Mouse (Mus musculus) cerebellum, adult 2 months (tissue): ENCODE measurements around the gene Fnbp4. TPM values are rescaled to one million over a fixed set of nuclear protein-coding genes. Genes with fewer than 3 reads are reported as not detected.
"Not testable (repeated sequence)": the region's sequence is repeated elsewhere in the genome, so short reads cannot be mapped to it uniquely, and the experiment has no call there.

Source experiments
- DNase-seq, 2 experiments: peaks; one replicate each; pipeline ENCODE4 v3.0.0; 2021
- H3K27ac ChIP-seq: fragments of 200-500 bp; 2 replicates; pipeline ENCODE4 v1.5.1; 2012; ENCODE audit warnings: low read length, control low read depth, inconsistent platforms; ENCODE audit not compliant: insufficient read depth
- H3K27me3 ChIP-seq: fragments of 200-500 bp; 2 replicates; pipeline ENCODE4 v1.6.1; 2012; ENCODE audit warnings: inconsistent platforms, mild to moderate bottlenecking, low read length, moderate library complexity; ENCODE audit not compliant: control insufficient read depth, insufficient read depth
- H3K4me1 ChIP-seq: fragments of 200-500 bp; 2 replicates; pipeline ENCODE4 v1.6.1; 2011; ENCODE audit warnings: low read length; ENCODE audit not compliant: control insufficient read depth, insufficient read depth
- H3K4me3 ChIP-seq: fragments of 200-500 bp; replicated peaks from 2 replicates; pipeline ENCODE3; 2011; ENCODE audit warnings: mild to moderate bottlenecking, low read depth, low read length, control low read depth; ENCODE audit not compliant: insufficient read depth
- CTCF ChIP-seq: fragments of 200-500 bp; IDR thresholded peaks from 2 replicates; pipeline ENCODE4 v1.5.1; 2011; ENCODE audit warnings: low read depth, mild to moderate bottlenecking, control low read depth, low read length, moderate library complexity, borderline replicate concordance; ENCODE audit not compliant: insufficient read depth
- POLR2A ChIP-seq: fragments of 200-500 bp; IDR thresholded peaks from 2 replicates; pipeline ENCODE4 v1.6.1; 2011; ENCODE audit warnings: low read length, control low read depth, borderline replicate concordance; ENCODE audit not compliant: insufficient read depth
- WGBS: fragments of 180-500 bp; shearing (Covaris S2); methylation state at CpG from one replicate; pipeline ENCODE4 v1.1.7; 2018; 5-methylcytosine and 5-hydroxymethylcytosine counted together
- polyA plus RNA-seq: library from polyadenylated mRNA; depleted of rRNA; stranded (reverse); fragments of >200 nt; gene quantifications from 2 replicates; pipeline ENCODE4 v1.2.3, GENCODE M21; 2012

Fnbp4 gene
- polyA plus RNA-seq, 1 experiment, result 98.4 TPM

GRCm38 (mm10) chr2:90808241-90809126, 63.3 kb downstream of the Fnbp4 start:
- Histone ChIP-seq H3K4me1 (peaks cover 4% of the 10 kb centered on the region; the same call in 1 of the 2 replicates), H3K27ac (peak overlapping the region; percentile 68), H3K27me3 (no peaks in the 10 kb centered on the region), H3K4me3 (no peak overlapping the region)
- peak; percentile 4; the same call in 1 of the 2 replicates for TF ChIP-seq CTCF
- no peak for TF ChIP-seq POLR2A
- DNase-seq, result peak; percentile 48 to 65
- WGBS, result 47% methylated on average over 6 of the region's 6 CpGs

GRCm38 (mm10) chr2:90810751-90811150, 65.6 kb downstream of the Fnbp4 start:
- no peak overlapping the region for H3K4me3 ChIP-seq
- H3K27ac ChIP-seq, result no peak overlapping the region
- WGBS, result 88% methylated on average over 8 of the region's 8 CpGs
- TF ChIP-seq POLR2A (no peak), CTCF (no peak)
- no peak for DNase-seq
- peaks cover 4% of the 10 kb centered on the region; the same call in 1 of the 2 replicates for H3K4me1 ChIP-seq
- H3K27me3 ChIP-seq, result no peaks in the 10 kb centered on the region

- Histone ChIP-seq H3K4me1 (peaks cover 3% of the 10 kb centered on the region; the same call in 1 of the 2 replicates), H3K27me3 (no peaks in the 10 kb centered on the region), H3K4me3 (no peak overlapping the region), H3K27ac (no peak overlapping the region)
- DNase-seq, result no peak
- TF ChIP-seq POLR2A (no peak), CTCF (no peak)
- 91% methylated on average over 2 of the region's 2 CpGs for WGBS
Measured at GRCm38 (mm10) chr2:90815266-90815665, 70.1 kb downstream of the Fnbp4 start.

- H3K27ac ChIP-seq, result no peak overlapping the region
- no peak overlapping the region for H3K4me3 ChIP-seq
- no peak for TF ChIP-seq CTCF
- no peak for TF ChIP-seq POLR2A
- WGBS, result 76% methylated on average over 4 of the region's 4 CpGs
- H3K27me3 ChIP-seq, result no peaks in the 10 kb centered on the region
- peaks cover 3% of the 10 kb centered on the region; the same call in 1 of the 2 replicates for H3K4me1 ChIP-seq
- DNase-seq, result no peak
Measured at GRCm38 (mm10) chr2:90816144-90816543, 71.0 kb downstream of the Fnbp4 start.

- Histone ChIP-seq H3K4me1 (peaks cover 9% of the 10 kb centered on the region; the same call in 1 of the 2 replicates), H3K27me3 (no peaks in the 10 kb centered on the region), H3K4me3 (no peak overlapping the region), H3K27ac (no peak overlapping the region)
- no peak for DNase-seq
- TF ChIP-seq CTCF, result no peak
- no peak for TF ChIP-seq POLR2A
- 72% methylated on average over 3 of the region's 3 CpGs for WGBS
Measured at GRCm38 (mm10) chr2:90818710-90819109, 73.5 kb downstream of the Fnbp4 start.

GRCm38 (mm10) chr2:90820894-90821293, 75.7 kb downstream of the Fnbp4 start:
- Histone ChIP-seq H3K27ac (no peak overlapping the region), H3K27me3 (no peaks in the 10 kb centered on the region), H3K4me1 (peaks cover 17% of the 10 kb centered on the region), H3K4me3 (no peak overlapping the region)
- no peak for TF ChIP-seq CTCF
- TF ChIP-seq POLR2A, result no peak
- DNase-seq, result no peak
- whole genome bisulfite sequencing, result 66% methylated on average over 3 of the region's 3 CpGs

- Histone ChIP-seq H3K4me1 (peaks cover 20% of the 10 kb centered on the region), H3K4me3 (no peak overlapping the region), H3K27me3 (no peaks in the 10 kb centered on the region), H3K27ac (peak overlapping the region; percentile 74)
- WGBS, result 94% methylated on average over 2 of the region's 2 CpGs
- TF ChIP-seq CTCF, result no peak
- no peak for TF ChIP-seq POLR2A
- no peak for DNase-seq
Measured at GRCm38 (mm10) chr2:90822978-90823377, 77.8 kb downstream of the Fnbp4 start.

- no peak for TF ChIP-seq CTCF
- TF ChIP-seq POLR2A, result peak; percentile 41; the same call in 1 of the 2 replicates
- H3K27ac ChIP-seq, result peak overlapping the region; percentile 80
- no peaks in the 10 kb centered on the region for H3K27me3 ChIP-seq
- H3K4me1 ChIP-seq, result peaks cover 19% of the 10 kb centered on the region
- peak; percentile 95 to 99 for DNase-seq
- H3K4me3 ChIP-seq, result no peak overlapping the region
- 9% methylated on average over 6 of the region's 6 CpGs for WGBS
Measured at GRCm38 (mm10) chr2:90823781-90824180, 78.6 kb downstream of the Fnbp4 start.

GRCm38 (mm10) chr2:90824528-90824927, 79.4 kb downstream of the Fnbp4 start:
- Histone ChIP-seq H3K4me1 (peaks cover 17% of the 10 kb centered on the region), H3K27ac (peak overlapping the region; percentile 95)
- WGBS, result 17% methylated on average over 10 of the region's 10 CpGs
- H3K4me3 ChIP-seq, H3K27me3 ChIP-seq: not testable (repeated sequence)
- DNase-seq, result peak; percentile 53 to 59
